Mouse (Mus musculus): ENCODE results near the gene Pax8. TPM values are rescaled to one million over a fixed set of nuclear protein-coding genes. Genes with fewer than 3 reads are reported as not detected.

Pax8 gene
- polyA plus RNA-seq, 1 experiment from 2014 or later = 33.0 TPM

DNA sequence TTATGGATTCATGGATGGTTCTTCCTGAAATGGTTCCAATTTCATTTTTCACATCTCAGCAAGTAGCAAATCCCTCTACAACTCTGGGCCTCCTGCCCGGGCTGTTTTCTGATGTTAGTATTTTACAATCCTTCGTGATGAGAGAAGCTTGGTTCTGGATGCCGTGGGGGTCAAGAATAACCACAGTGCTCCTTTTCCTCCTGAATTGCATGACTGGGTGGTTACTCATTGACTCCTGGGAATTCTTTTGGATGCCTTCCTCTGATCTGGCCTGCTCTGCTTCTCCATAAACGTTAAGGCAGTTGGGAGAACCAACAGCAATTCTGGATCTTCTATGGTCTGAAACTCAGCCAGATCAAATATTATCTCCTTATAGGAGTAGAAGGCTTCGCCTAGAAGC, 22.2 kb downstream of the Pax8 start:
- 82% methylated on average over 5 of the region's 5 CpGs for WGBS
- no peak overlapping the region for H3K4me3 ChIP-seq (replicated peaks; ENCODE audit: low read length)
- no peaks in the 10 kb centered on the region for H3K36me3 ChIP-seq (replicated peaks; ENCODE audit: control insufficient read depth, insufficient read depth)
- ATAC-seq (ENCODE audit: low FRiP score) (no peak), DNase-seq (ENCODE audit: low spot score) (no peak)
- no peak overlapping the region for H3K27ac ChIP-seq
- no peaks in the 10 kb centered on the region for H3K9me3 ChIP-seq (ENCODE audit: control insufficient read depth, low read length)
- H3K4me2 ChIP-seq (replicated peaks) = no peak overlapping the region
- no peak overlapping the region for H3K9ac ChIP-seq
- H3K27me3 ChIP-seq (ENCODE audit: control insufficient read depth, insufficient read depth, low read length) = no peaks in the 10 kb centered on the region
- peaks cover 3% of the 10 kb centered on the region; the same call in 1 of the 2 replicates for H3K4me1 ChIP-seq (replicated peaks; ENCODE audit: control insufficient read depth, insufficient read depth, low read length)

DNA sequence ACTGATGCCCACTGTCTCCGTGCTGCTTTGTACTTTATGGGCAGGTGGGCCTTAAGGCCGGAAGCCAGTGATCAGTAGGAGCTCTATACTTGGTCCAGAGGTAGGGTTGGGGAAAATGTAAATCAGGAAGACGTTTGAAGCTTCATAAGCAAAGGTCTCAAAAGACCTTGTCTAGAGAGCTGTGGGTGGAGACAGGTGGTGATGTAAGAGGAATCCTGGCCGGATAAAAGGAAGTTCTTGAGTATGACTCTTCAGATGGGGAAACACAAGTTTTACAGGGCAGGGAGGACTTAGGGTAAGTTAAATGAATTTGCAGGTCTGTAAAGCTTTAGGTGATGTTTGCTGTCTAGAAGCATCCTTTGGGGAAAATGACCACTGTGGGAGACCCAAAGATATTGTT, 26.3 kb downstream of the Pax8 start:
- Histone ChIP-seq H3K4me1 (replicated peaks; ENCODE audit: control insufficient read depth, insufficient read depth, low read length) (peaks cover 3% of the 10 kb centered on the region; the same call in 1 of the 2 replicates), H3K9ac (no peak overlapping the region), H3K27ac (no peak overlapping the region), H3K27me3 (ENCODE audit: control insufficient read depth, insufficient read depth, low read length) (no peaks in the 10 kb centered on the region), H3K36me3 (replicated peaks; ENCODE audit: control insufficient read depth, insufficient read depth) (no peaks in the 10 kb centered on the region), H3K4me2 (replicated peaks) (no peak overlapping the region), H3K4me3 (replicated peaks; ENCODE audit: low read length) (no peak overlapping the region), H3K9me3 (ENCODE audit: control insufficient read depth, low read length) (no peaks in the 10 kb centered on the region)
- no peak for ATAC-seq (ENCODE audit: low FRiP score)
- DNase-seq (ENCODE audit: low spot score) = no peak
- WGBS = 79% methylated on average over 4 of the region's 4 CpGs

DNA sequence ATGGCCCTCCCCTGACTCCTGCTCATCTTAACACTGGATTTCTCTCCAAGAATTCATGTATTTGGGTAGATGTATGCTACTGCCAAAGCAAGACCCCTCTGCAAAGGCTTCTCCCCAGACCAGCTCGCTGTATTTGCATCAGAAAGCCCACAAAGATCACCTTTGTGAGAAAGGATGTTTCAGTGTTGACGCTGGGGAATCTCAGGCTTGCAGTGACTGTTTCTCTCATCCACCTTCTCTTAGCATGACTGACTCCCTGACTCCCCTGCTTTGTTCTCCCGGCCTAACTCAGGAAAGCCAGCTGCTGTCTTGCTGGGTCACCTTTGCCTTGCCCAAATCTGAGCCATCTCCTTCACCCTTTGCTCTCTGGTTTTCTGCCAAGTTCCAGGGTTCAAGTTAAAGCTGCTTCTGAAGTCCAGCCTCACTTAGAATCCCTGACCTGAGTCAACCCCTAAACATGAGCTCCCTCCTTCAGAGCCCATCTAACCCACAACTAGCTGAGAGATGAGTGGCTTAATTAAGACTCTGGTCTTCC, 32.1 kb downstream of the Pax8 start:
- H3K4me1 ChIP-seq (replicated peaks; ENCODE audit: control insufficient read depth, insufficient read depth, low read length) = no peaks in the 10 kb centered on the region
- 44% methylated on average over 3 of the region's 3 CpGs for WGBS

DNA sequence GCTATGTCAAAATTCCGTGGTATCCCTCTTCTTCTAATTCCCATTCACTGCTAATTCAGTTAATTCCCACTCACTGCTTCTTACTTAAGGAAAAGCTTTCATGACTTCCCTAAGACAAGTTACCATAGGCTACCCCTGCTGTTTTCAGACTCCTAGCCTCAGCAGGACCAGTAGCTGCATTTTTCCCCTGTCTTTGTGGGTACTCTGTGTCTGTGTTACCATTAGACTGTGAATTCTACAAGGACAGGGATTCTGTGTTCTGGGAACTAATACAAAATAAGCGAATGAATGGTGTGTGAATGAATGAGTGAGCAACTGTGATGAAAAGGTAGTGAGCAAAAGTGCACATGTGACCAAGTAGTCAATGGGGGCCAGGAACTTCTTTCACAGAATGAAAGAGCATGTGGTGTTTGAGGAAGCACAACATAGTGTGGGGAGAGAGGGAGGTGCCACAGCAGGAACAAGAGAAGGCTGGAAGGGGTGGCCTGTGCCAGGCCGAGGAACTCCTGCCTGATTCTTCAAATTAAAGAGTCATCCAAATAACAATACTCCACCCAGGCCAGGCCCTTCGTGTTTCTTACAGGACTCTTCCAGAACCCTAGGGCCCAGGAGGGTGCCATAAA, 33.0 kb downstream of the Pax8 start:
- Histone ChIP-seq H3K9ac (no peak overlapping the region), H3K36me3 (replicated peaks; ENCODE audit: control insufficient read depth, insufficient read depth) (no peaks in the 10 kb centered on the region), H3K4me1 (replicated peaks; ENCODE audit: control insufficient read depth, insufficient read depth, low read length) (no peaks in the 10 kb centered on the region), H3K27me3 (ENCODE audit: control insufficient read depth, insufficient read depth, low read length) (no peaks in the 10 kb centered on the region), H3K4me3 (replicated peaks; ENCODE audit: low read length) (no peak overlapping the region), H3K27ac (no peak overlapping the region), H3K9me3 (ENCODE audit: control insufficient read depth, low read length) (no peaks in the 10 kb centered on the region), H3K4me2 (replicated peaks) (no peak overlapping the region)
- 63% methylated on average over 4 of the region's 4 CpGs for WGBS
- DNase-seq (ENCODE audit: low spot score) (no peak), ATAC-seq (ENCODE audit: low FRiP score) (no peak)

More for the DNA sequence above, 32.1 kb downstream of the Pax8 start:
- Histone ChIP-seq H3K9ac (no peak overlapping the region), H3K36me3 (replicated peaks; ENCODE audit: control insufficient read depth, insufficient read depth) (no peaks in the 10 kb centered on the region), H3K9me3 (ENCODE audit: control insufficient read depth, low read length) (no peaks in the 10 kb centered on the region), H3K27ac (no peak overlapping the region), H3K27me3 (ENCODE audit: control insufficient read depth, insufficient read depth, low read length) (no peaks in the 10 kb centered on the region), H3K4me2 (replicated peaks) (no peak overlapping the region), H3K4me3 (replicated peaks; ENCODE audit: low read length) (no peak overlapping the region)
- DNase-seq (ENCODE audit: low spot score) (no peak), ATAC-seq (ENCODE audit: low FRiP score) (no peak)

DNA sequence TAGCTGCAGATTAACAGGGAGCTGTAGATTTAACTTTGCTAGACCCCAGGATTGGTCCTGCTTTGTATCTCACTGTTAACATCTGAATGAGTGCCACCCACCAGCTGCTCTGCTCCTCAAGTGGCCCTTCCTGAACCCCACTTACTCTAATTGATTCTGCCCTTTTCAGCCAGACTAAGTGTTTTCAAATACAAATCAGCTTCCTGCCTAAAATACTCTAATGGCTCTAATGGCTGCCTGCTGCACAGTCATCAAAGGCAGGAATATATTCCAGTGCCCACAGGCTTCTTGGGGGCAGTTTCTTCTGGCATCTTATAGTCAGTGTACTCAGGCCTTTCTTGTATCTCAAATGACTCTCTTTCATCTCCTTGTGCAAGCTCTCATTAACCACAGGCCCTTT, 33.5 kb downstream of the Pax8 start:
- Histone ChIP-seq H3K4me1 (replicated peaks; ENCODE audit: control insufficient read depth, insufficient read depth, low read length) (no peaks in the 10 kb centered on the region), H3K4me2 (replicated peaks) (no peak overlapping the region), H3K9me3 (ENCODE audit: control insufficient read depth, low read length) (no peaks in the 10 kb centered on the region), H3K36me3 (replicated peaks; ENCODE audit: control insufficient read depth, insufficient read depth) (no peaks in the 10 kb centered on the region), H3K27me3 (ENCODE audit: control insufficient read depth, insufficient read depth, low read length) (no peaks in the 10 kb centered on the region), H3K27ac (no peak overlapping the region), H3K9ac (no peak overlapping the region), H3K4me3 (replicated peaks; ENCODE audit: low read length) (no peak overlapping the region)
- no peak for ATAC-seq (ENCODE audit: low FRiP score)
- no peak for DNase-seq (ENCODE audit: low spot score)

DNA sequence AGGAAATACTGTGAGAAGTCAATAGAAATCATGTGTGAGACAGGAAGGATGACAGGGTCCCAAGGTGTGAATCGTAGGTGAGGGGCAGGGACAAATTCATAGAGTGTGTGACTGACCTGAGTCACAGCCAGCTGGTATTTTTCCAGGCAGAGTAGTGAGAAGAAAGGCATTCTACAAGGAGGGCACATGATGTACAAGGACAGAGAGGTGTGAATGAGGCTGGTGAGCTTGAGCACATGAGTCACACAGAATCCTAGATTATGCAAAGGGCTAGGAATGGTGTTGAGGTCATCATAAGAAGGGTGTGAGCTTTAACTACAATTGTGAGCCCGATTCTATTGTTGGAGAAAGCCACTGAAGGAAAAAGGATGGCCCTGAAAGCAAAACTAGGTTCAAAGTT, 35.3 kb downstream of the Pax8 start:
- Histone ChIP-seq H3K27ac (no peak overlapping the region), H3K9ac (no peak overlapping the region), H3K9me3 (ENCODE audit: control insufficient read depth, low read length) (no peaks in the 10 kb centered on the region), H3K27me3 (ENCODE audit: control insufficient read depth, insufficient read depth, low read length) (no peaks in the 10 kb centered on the region), H3K36me3 (replicated peaks; ENCODE audit: control insufficient read depth, insufficient read depth) (no peaks in the 10 kb centered on the region), H3K4me3 (replicated peaks; ENCODE audit: low read length) (no peak overlapping the region), H3K4me2 (replicated peaks) (no peak overlapping the region), H3K4me1 (replicated peaks; ENCODE audit: control insufficient read depth, insufficient read depth, low read length) (no peaks in the 10 kb centered on the region)
- no peak for DNase-seq (ENCODE audit: low spot score)
- ATAC-seq (ENCODE audit: low FRiP score) = no peak
- 86% methylated on average over 2 of the region's 2 CpGs for WGBS

DNA sequence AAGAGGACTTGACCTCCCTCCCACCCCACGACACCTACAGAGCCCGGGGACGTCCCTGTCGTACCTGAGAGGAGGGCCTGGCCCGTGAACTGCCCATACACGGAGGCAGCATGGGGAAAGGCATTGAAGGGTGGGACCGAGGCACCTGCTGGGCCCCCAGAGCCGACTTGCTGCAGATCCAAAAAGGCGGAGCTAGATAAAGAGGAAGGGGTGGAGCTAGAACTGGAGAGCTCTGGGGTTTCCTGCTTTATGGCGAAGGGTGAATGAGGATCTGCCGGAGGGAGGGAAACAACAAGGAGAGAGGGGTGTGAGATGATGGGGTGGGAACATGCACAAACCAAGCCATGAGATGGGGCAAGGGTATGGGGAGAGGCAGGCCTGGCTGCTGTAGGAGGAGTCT, 39.7 kb downstream of the Pax8 start:
- no peak overlapping the region for H3K4me3 ChIP-seq (replicated peaks; ENCODE audit: low read length)
- H3K4me1 ChIP-seq (replicated peaks; ENCODE audit: control insufficient read depth, insufficient read depth, low read length) = no peaks in the 10 kb centered on the region
- no peak overlapping the region for H3K4me2 ChIP-seq (replicated peaks)
- WGBS = 84% methylated on average over 11 of the region's 11 CpGs
- H3K27me3 ChIP-seq (ENCODE audit: control insufficient read depth, insufficient read depth, low read length) = no peaks in the 10 kb centered on the region
- H3K9me3 ChIP-seq (ENCODE audit: control insufficient read depth, low read length) = no peaks in the 10 kb centered on the region
- no peaks in the 10 kb centered on the region for H3K36me3 ChIP-seq (replicated peaks; ENCODE audit: control insufficient read depth, insufficient read depth)
- ATAC-seq (ENCODE audit: low FRiP score) (0 out of 2 replicates have a peak, but pooled peaks have one; percentile 40), DNase-seq (ENCODE audit: low spot score) (no peak)
- H3K9ac ChIP-seq = no peak overlapping the region
- no peak overlapping the region for H3K27ac ChIP-seq

DNA sequence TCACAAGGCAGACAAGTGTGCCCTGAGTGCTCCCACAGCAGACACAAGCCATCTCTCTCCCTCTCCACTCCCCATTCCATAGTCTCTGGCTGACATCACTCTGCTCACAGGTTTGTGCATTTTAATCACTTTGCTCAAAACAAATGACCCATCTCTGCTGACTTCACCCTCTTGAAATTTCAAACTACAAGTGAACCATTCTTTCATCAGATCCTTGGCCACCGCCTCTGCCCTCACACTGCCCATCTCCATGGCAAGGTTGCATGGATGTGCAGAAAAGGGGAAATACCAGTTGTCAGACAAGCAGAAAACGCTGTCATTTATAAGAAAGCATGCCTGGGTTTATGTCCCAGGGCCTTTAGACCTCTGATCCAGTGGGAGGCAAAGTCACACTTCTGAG, 40.7 kb downstream of the Pax8 start:
- ATAC-seq (ENCODE audit: low FRiP score) (no peak), DNase-seq (ENCODE audit: low spot score) (no peak)
- no peak overlapping the region for H3K9ac ChIP-seq
- 89% methylated on average over 2 of the region's 2 CpGs for WGBS
- no peaks in the 10 kb centered on the region for H3K9me3 ChIP-seq (ENCODE audit: control insufficient read depth, low read length)
- no peak overlapping the region for H3K27ac ChIP-seq
- H3K27me3 ChIP-seq (ENCODE audit: control insufficient read depth, insufficient read depth, low read length) = no peaks in the 10 kb centered on the region
- no peak overlapping the region for H3K4me2 ChIP-seq (replicated peaks)
- no peaks in the 10 kb centered on the region for H3K4me1 ChIP-seq (replicated peaks; ENCODE audit: control insufficient read depth, insufficient read depth, low read length)
- H3K4me3 ChIP-seq (replicated peaks; ENCODE audit: low read length) = no peak overlapping the region
- no peaks in the 10 kb centered on the region for H3K36me3 ChIP-seq (replicated peaks; ENCODE audit: control insufficient read depth, insufficient read depth)

DNA sequence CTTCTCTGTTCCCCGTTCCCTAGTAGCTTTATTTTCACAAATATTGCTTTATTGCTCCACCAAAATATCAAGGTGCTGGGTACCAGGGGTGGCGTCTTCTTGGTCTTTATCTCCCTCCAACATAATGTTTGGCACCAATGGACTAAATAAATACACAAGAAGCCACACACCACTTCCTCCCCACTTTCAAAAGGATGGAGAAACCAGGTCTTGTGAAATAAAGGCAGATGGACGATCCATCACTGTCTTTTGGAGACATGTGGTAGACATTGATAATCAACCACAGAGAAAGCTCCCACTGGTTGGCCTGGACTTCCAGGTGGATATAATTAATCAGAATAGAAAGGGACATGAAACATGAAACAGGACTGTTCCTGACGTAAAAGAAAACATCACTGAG, 45.6 kb downstream of the Pax8 start:
- no peak overlapping the region for H3K4me3 ChIP-seq (replicated peaks; ENCODE audit: low read length)
- no peaks in the 10 kb centered on the region for H3K36me3 ChIP-seq (replicated peaks; ENCODE audit: control insufficient read depth, insufficient read depth)
- no peaks in the 10 kb centered on the region for H3K9me3 ChIP-seq (ENCODE audit: control insufficient read depth, low read length)
- H3K4me1 ChIP-seq (replicated peaks; ENCODE audit: control insufficient read depth, insufficient read depth, low read length) = peaks cover 10% of the 10 kb centered on the region
- DNase-seq (ENCODE audit: low spot score) (no peak), ATAC-seq (ENCODE audit: low FRiP score) (no peak)
- no peak overlapping the region for H3K9ac ChIP-seq
- no peak overlapping the region for H3K4me2 ChIP-seq (replicated peaks)
- 78% methylated on average over 4 of the region's 4 CpGs for WGBS
- H3K27ac ChIP-seq = no peak overlapping the region
- no peaks in the 10 kb centered on the region for H3K27me3 ChIP-seq (ENCODE audit: control insufficient read depth, insufficient read depth, low read length)

Data from hindbrain, embryonic 14.5 days (tissue).